Mouse (Mus musculus) adrenal gland, adult 10 weeks (tissue): Measurements from ENCODE around the gene Nol7. TPM values are rescaled to one million over a fixed set of nuclear protein-coding genes. Genes with fewer than 3 reads are reported as not detected.

Source experiments
- polyA plus RNA-seq: library from polyadenylated mRNA; stranded (reverse); fragments of 350-450 nt; fragmentation: Illumina TruSeq; extraction: RNeasy Lipid Tissue Mini Kit (QIAGEN cat#74804); gene quantifications from one replicate; pipeline ENCODE4 v1.2.3, GENCODE M21; 2014; ENCODE audit warnings: low read depth, low replicate concordance

The Nol7 gene
- 294 TPM for polyA plus RNA-seq

DNA sequence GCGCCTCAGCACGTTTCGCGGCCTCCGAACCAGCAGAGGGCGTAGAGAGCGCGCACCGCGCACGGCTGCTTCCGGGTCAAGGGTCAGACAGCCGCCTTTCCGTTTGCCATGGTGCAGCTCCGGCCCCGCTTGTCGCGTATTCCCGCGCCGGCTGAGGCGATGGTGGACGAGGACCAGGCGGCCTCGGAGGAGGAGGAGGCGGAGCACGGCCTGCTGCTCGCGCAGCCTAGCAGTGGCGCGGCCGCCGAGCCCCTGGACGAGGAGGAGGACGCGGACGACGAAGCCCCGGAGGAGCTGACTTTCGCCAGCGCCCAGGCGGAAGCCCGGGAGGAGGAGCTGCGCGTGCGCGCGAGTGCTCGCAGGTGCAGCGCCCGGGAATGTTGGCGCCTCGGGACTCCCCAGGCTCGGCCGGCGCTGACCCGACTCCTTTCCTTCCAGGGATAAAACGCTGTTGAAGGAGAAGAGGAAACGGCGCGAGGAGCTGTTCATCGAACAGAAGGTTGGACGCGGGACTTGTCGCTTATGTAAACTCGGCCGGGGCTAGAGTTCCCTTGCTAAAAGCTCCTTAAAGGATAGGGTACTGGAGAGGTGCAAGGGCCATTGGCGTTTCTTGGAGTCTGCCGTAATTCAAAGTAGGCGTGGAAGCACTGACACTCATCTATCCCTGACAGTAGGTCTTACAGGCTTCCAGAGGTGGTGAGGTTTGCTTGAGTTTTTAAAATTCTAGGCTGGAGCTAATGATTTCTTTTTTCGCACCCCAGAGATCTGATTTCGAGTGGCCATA lies at the start of gene Nol7:
TSS of gene Nol7 (plus strand) at position 94 of the 784 bp plus-strand sequence.

DNA sequence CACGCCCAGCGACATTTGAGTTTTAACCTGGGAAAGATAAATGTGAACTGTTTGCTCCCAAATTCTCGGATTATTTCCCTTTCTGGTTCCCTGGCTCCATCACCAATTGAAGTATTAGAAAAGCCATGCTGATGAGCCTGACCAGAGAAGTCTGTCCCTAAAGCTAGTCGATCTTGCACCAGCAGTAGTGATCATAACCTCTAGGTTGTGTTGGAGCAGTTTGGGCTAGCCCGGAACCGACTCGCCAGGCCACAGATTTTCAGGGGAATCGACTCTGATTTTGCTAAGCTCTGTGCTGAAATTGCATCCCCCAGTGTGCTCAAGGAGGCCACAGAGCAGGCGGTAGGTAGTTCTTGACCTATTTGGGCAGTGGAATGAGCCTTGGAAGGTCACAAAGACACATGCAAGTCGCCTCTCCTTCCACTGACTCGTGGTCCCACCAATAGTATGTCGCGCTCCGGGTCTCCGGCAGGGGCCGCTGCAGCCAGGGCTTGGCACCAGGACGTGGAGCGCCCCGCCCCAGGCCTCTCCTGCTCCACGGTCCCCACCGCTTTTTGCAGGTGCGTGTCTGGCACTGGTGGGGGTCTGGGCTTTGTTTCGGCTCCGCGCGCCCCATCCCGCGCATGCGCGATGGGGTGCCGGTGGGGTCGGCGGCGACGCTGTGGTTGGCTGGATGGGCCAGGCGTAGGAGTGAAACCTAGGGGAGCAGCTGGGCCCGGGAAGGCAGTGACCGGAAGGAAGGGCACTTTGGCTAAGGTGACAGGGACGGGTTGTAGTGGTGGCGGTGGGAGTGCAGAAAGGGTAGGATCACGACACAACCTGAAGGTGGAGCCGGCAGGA lies 33.0 kb upstream of the Nol7 start, which contains the start of gene Sirt5:
TSS of gene Sirt5 (plus strand) at position 512 of the 840 bp plus-strand sequence.

Other genes with a start within 250 kb of the Nol7 start
- gene Tbc1d7, start 226.9 kb upstream of the Nol7 start, polyA plus RNA-seq: 8.1 TPM
- 4.3 TPM for gene Gfod1, start 94.2 kb upstream of the Nol7 start, polyA plus RNA-seq
- gene Sirt5, start 32.9 kb upstream of the Nol7 start, polyA plus RNA-seq: 10.9 TPM
- gene Ranbp9, start 82.9 kb downstream of the Nol7 start, polyA plus RNA-seq: 164 TPM
- 47.0 TPM for gene Mcur1, start 161.8 kb downstream of the Nol7 start, polyA plus RNA-seq
- gene Rnf182, start 217.3 kb downstream of the Nol7 start, polyA plus RNA-seq: 0.82 TPM